Mouse (Mus musculus): ENCODE measurements around the gene R3hdm4.

GRCm38 (mm10) chr10:79931797-79932196, 10.8 kb upstream of the R3hdm4 start:
- TF ChIP-seq CTCF (IDR thresholded peaks at IDR 0.05; ENCODE audit: insufficient read depth, low read length), result no peak
- TF ChIP-seq POLR2A (IDR thresholded peaks at IDR 0.05; ENCODE audit: borderline replicate concordance, extremely low read depth, low read depth, low read length), result no peak
